Mouse (Mus musculus) layer of hippocampus, adult 6 months (tissue): Measurements from ENCODE around the gene Gm21190. TPM values are rescaled to one million over a fixed set of nuclear protein-coding genes. Genes with fewer than 3 reads are reported as not detected.

Experiments used
- long read RNA-seq, 2 experiments: library from polyadenylated mRNA; unstranded; transcript quantifications; one replicate each; pipeline ENCODE4 v2.0.0; 2019 to 2020
- polyA plus RNA-seq: library from polyadenylated mRNA; unstranded; fragments of <200 nt; fragmentation: Nextera tagmentation; gene quantifications from 2 replicates; pipeline ENCODE4 v1.2.3, GENCODE M21; 2021

Gene Gm21190
- not detected in 2 replicates for polyA plus RNA-seq
- long read RNA-seq, experiment 1 = 0 reads
- long read RNA-seq, experiment 2 = 0 reads

DNA sequence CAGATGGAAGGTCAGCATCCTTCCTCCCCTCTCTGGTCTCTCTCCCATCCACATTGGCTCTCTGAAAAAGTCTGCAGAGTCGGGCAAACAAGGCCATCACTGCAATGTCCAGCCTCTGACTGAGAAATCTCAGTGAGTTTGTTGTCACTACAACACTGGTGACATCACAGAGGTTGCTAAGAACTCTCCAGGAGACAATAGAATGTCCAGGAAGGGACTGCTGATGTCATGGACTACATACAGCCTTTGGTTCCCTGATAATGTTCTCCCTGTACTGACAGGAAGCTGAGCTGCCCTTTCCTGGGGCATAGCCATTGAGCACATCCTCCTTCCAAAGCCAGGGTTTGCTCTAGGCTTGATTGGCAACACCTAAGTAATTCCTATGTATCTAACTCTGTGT is at the start of gene Gm21190:
TSS of gene Gm21190 (minus strand) at position 101 of the 400 bp plus-strand sequence.

DNA sequence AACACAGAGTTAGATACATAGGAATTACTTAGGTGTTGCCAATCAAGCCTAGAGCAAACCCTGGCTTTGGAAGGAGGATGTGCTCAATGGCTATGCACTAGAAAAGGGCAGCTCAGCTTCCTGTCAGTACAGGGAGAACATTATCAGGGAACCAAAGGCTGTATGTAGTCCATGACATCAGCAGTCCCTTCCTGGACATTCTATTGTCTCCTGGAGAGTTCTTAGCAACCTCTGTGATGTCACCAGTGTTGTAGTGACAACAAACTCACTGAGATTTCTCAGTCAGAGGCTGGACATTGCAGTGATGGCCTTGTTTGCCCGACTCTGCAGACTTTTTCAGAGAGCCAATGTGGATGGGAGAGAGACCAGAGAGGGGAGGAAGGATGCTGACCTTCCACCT is 48.0 kb upstream of the Gm21190 start, which contains the start of gene Gm21083:
TSS of gene Gm21083 (plus strand) at position 301 of the 400 bp plus-strand sequence.

DNA sequence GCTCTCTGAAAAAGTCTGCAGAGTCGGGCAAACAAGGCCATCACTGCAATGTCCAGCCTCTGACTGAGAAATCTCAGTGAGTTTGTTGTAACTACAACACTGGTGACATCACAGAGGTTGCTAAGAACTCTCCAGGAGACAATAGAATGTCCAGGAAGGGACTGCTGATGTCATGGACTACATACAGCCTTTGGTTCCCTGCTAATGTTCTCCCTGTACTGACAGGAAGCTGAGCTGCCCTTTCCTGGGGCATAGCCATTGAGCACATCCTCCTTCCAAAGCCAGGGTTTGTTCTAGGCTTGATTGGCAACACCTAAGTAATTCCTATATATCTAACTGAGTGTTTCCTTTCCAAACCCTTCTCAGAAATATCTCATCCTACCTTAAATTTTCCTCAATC is 52.6 kb downstream of the Gm21190 start, which contains the start of gene Gm21149:
TSS of gene Gm21149 (minus strand) at position 101 of the 400 bp plus-strand sequence.

Other genes starting within 250 kb of the Gm21190 start
- gene Gm21149, start 52.7 kb downstream of the Gm21190 start, polyA plus RNA-seq = 0.60 and 0.92 TPM in 2 replicates
- gene Gm21083, start 48.1 kb upstream of the Gm21190 start, polyA plus RNA-seq = not detected in 2 replicates
- gene Speer4d, start 89.8 kb upstream of the Gm21190 start, polyA plus RNA-seq = not detected in 2 replicates
- not detected in 2 replicates for gene 4930572O03Rik, start 127.8 kb upstream of the Gm21190 start, polyA plus RNA-seq
- gene Speer4c, start 185.0 kb upstream of the Gm21190 start, polyA plus RNA-seq = not detected in 2 replicates